Mouse (Mus musculus): ENCODE measurements around the gene Evc. TPM values are rescaled to one million over a fixed set of nuclear protein-coding genes. Genes with fewer than 3 reads are reported as not detected.
A peak's percentile ranks its signal among the peaks of the same experiment; 100 is the strongest.

Gene Evc
- polyA plus RNA-seq, 1 experiment from 2014 or later = 5.6 TPM

GRCm38 (mm10) chr5:37289236-37289635 is 47.5 kb downstream of the Evc start:
- H3K9me3 ChIP-seq (ENCODE audit: control insufficient read depth, low read length) = no peaks in the 10 kb centered on the region
- 21% methylated on average over 3 of the region's 3 CpGs for WGBS
- peaks cover 34% of the 10 kb centered on the region for H3K36me3 ChIP-seq (ENCODE audit: control insufficient read depth, insufficient read depth, low read length)
- no peaks in the 10 kb centered on the region for H3K4me1 ChIP-seq (ENCODE audit: control insufficient read depth, insufficient read depth, low read depth, low read length)
- no peaks in the 10 kb centered on the region for H3K27me3 ChIP-seq (replicated peaks; ENCODE audit: control insufficient read depth, insufficient read depth, low read length)
- H3K4me3 ChIP-seq (ENCODE audit: low read length) = no peak overlapping the region
- peak; percentile 40 for ATAC-seq
- no peak overlapping the region for H3K27ac ChIP-seq (ENCODE audit: low read depth, low read length)
- no peak overlapping the region for H3K4me2 ChIP-seq (ENCODE audit: low read length)
- H3K9ac ChIP-seq (ENCODE audit: low read depth, low read length) = no peak overlapping the region

GRCm38 (mm10) chr5:37288374-37288773 is 48.3 kb downstream of the Evc start:
- Histone ChIP-seq H3K27ac (ENCODE audit: low read depth, low read length) (no peak overlapping the region), H3K9ac (ENCODE audit: low read depth, low read length) (no peak overlapping the region), H3K4me3 (ENCODE audit: low read length) (no peak overlapping the region), H3K4me1 (ENCODE audit: control insufficient read depth, insufficient read depth, low read depth, low read length) (no peaks in the 10 kb centered on the region), H3K9me3 (ENCODE audit: control insufficient read depth, low read length) (no peaks in the 10 kb centered on the region), H3K4me2 (ENCODE audit: low read length) (no peak overlapping the region), H3K27me3 (replicated peaks; ENCODE audit: control insufficient read depth, insufficient read depth, low read length) (no peaks in the 10 kb centered on the region), H3K36me3 (ENCODE audit: control insufficient read depth, insufficient read depth, low read length) (peaks cover 43% of the 10 kb centered on the region)
- 67% methylated on average over 3 of the region's 3 CpGs for WGBS
- ATAC-seq = peak; percentile 28; the same call in 1 of the 2 replicates

- ATAC-seq = no peak
- no peaks in the 10 kb centered on the region for H3K9me3 ChIP-seq (ENCODE audit: control insufficient read depth, low read length)
- H3K27me3 ChIP-seq (replicated peaks; ENCODE audit: control insufficient read depth, insufficient read depth, low read length) = no peaks in the 10 kb centered on the region
- H3K36me3 ChIP-seq (ENCODE audit: control insufficient read depth, insufficient read depth, low read length) = peaks cover 65% of the 10 kb centered on the region
- WGBS = 92% methylated on average over 11 of the region's 11 CpGs
- H3K9ac ChIP-seq (ENCODE audit: low read depth, low read length) = no peak overlapping the region
- no peak overlapping the region for H3K27ac ChIP-seq (ENCODE audit: low read depth, low read length)
- H3K4me3 ChIP-seq (ENCODE audit: low read length) = no peak overlapping the region
- H3K4me2 ChIP-seq (ENCODE audit: low read length) = no peak overlapping the region
- H3K4me1 ChIP-seq (ENCODE audit: control insufficient read depth, insufficient read depth, low read depth, low read length) = no peaks in the 10 kb centered on the region
Measured at GRCm38 (mm10) chr5:37281021-37281420, 55.7 kb downstream of the Evc start.

- peaks cover 22% of the 10 kb centered on the region for H3K36me3 ChIP-seq (ENCODE audit: control insufficient read depth, insufficient read depth, low read length)
- H3K4me2 ChIP-seq (ENCODE audit: low read length) = no peak overlapping the region
- no peak overlapping the region for H3K4me3 ChIP-seq (ENCODE audit: low read length)
- 63% methylated on average over 6 of the region's 6 CpGs for WGBS
- peaks cover 13% of the 10 kb centered on the region for H3K4me1 ChIP-seq (ENCODE audit: control insufficient read depth, insufficient read depth, low read depth, low read length)
- no peaks in the 10 kb centered on the region for H3K9me3 ChIP-seq (ENCODE audit: control insufficient read depth, low read length)
- H3K27me3 ChIP-seq (replicated peaks; ENCODE audit: control insufficient read depth, insufficient read depth, low read length) = no peaks in the 10 kb centered on the region
- ATAC-seq = no peak
- H3K27ac ChIP-seq (ENCODE audit: low read depth, low read length) = no peak overlapping the region
- H3K9ac ChIP-seq (ENCODE audit: low read depth, low read length) = no peak overlapping the region
Measured at GRCm38 (mm10) chr5:37263816-37264215, 72.9 kb downstream of the Evc start.

GRCm38 (mm10) chr5:37261734-37262133 is 75.0 kb downstream of the Evc start:
- Histone ChIP-seq H3K4me1 (ENCODE audit: control insufficient read depth, insufficient read depth, low read depth, low read length) (peaks cover 22% of the 10 kb centered on the region), H3K9ac (ENCODE audit: low read depth, low read length) (no peak overlapping the region), H3K4me2 (ENCODE audit: low read length) (no peak overlapping the region), H3K9me3 (ENCODE audit: control insufficient read depth, low read length) (no peaks in the 10 kb centered on the region), H3K27ac (ENCODE audit: low read depth, low read length) (no peak overlapping the region), H3K27me3 (replicated peaks; ENCODE audit: control insufficient read depth, insufficient read depth, low read length) (no peaks in the 10 kb centered on the region), H3K36me3 (ENCODE audit: control insufficient read depth, insufficient read depth, low read length) (peaks cover 10% of the 10 kb centered on the region), H3K4me3 (ENCODE audit: low read length) (no peak overlapping the region)
- peak; percentile 29; the same call in 1 of the 2 replicates for ATAC-seq
- WGBS = 49% methylated on average over 5 of the region's 5 CpGs

GRCm38 (mm10) chr5:37257243-37257642 is 79.5 kb downstream of the Evc start:
- H3K36me3 ChIP-seq (ENCODE audit: control insufficient read depth, insufficient read depth, low read length) = no peaks in the 10 kb centered on the region
- H3K9me3 ChIP-seq (ENCODE audit: control insufficient read depth, low read length) = no peaks in the 10 kb centered on the region
- WGBS = 54% methylated on average over 5 of the region's 5 CpGs
- no peaks in the 10 kb centered on the region for H3K27me3 ChIP-seq (replicated peaks; ENCODE audit: control insufficient read depth, insufficient read depth, low read length)
- H3K27ac ChIP-seq (ENCODE audit: low read depth, low read length) = no peak overlapping the region
- no peak overlapping the region for H3K4me2 ChIP-seq (ENCODE audit: low read length)
- H3K4me3 ChIP-seq (ENCODE audit: low read length) = no peak overlapping the region
- ATAC-seq = no peak
- H3K4me1 ChIP-seq (ENCODE audit: control insufficient read depth, insufficient read depth, low read depth, low read length) = peaks cover 49% of the 10 kb centered on the region
- H3K9ac ChIP-seq (ENCODE audit: low read depth, low read length) = no peak overlapping the region

- no peaks in the 10 kb centered on the region for H3K27me3 ChIP-seq (replicated peaks; ENCODE audit: control insufficient read depth, insufficient read depth, low read length)
- WGBS = 62% methylated on average over 7 of the region's 7 CpGs
- no peaks in the 10 kb centered on the region for H3K9me3 ChIP-seq (ENCODE audit: control insufficient read depth, low read length)
- no peak overlapping the region for H3K27ac ChIP-seq (ENCODE audit: low read depth, low read length)
- ATAC-seq = no peak
- H3K4me1 ChIP-seq (ENCODE audit: control insufficient read depth, insufficient read depth, low read depth, low read length) = peaks cover 50% of the 10 kb centered on the region
- H3K4me3 ChIP-seq (ENCODE audit: low read length) = no peak overlapping the region
- no peak overlapping the region for H3K9ac ChIP-seq (ENCODE audit: low read depth, low read length)
- H3K36me3 ChIP-seq (ENCODE audit: control insufficient read depth, insufficient read depth, low read length) = no peaks in the 10 kb centered on the region
- no peak overlapping the region for H3K4me2 ChIP-seq (ENCODE audit: low read length)
Measured at GRCm38 (mm10) chr5:37256823-37257222, 79.9 kb downstream of the Evc start.

GRCm38 (mm10) chr5:37254523-37254922 is 82.2 kb downstream of the Evc start:
- Histone ChIP-seq H3K27ac (ENCODE audit: low read depth, low read length) (no peak overlapping the region), H3K4me2 (ENCODE audit: low read length) (no peak overlapping the region), H3K36me3 (ENCODE audit: control insufficient read depth, insufficient read depth, low read length) (no peaks in the 10 kb centered on the region), H3K9ac (ENCODE audit: low read depth, low read length) (no peak overlapping the region), H3K9me3 (ENCODE audit: control insufficient read depth, low read length) (no peaks in the 10 kb centered on the region), H3K27me3 (replicated peaks; ENCODE audit: control insufficient read depth, insufficient read depth, low read length) (no peaks in the 10 kb centered on the region), H3K4me3 (ENCODE audit: low read length) (no peak overlapping the region), H3K4me1 (ENCODE audit: control insufficient read depth, insufficient read depth, low read depth, low read length) (peaks cover 62% of the 10 kb centered on the region)
- ATAC-seq = 0 out of 2 replicates have a peak, but pooled peaks have one; percentile 5
- 60% methylated on average over 4 of the region's 4 CpGs for WGBS

GRCm38 (mm10) chr5:37252101-37252804 is 84.4 kb downstream of the Evc start:
- Histone ChIP-seq H3K4me3 (ENCODE audit: low read length) (no peak overlapping the region), H3K4me2 (ENCODE audit: low read length) (no peak overlapping the region), H3K4me1 (ENCODE audit: control insufficient read depth, insufficient read depth, low read depth, low read length) (peaks cover 70% of the 10 kb centered on the region), H3K27ac (ENCODE audit: low read depth, low read length) (no peak overlapping the region), H3K27me3 (replicated peaks; ENCODE audit: control insufficient read depth, insufficient read depth, low read length) (no peaks in the 10 kb centered on the region), H3K36me3 (ENCODE audit: control insufficient read depth, insufficient read depth, low read length) (no peaks in the 10 kb centered on the region), H3K9me3 (ENCODE audit: control insufficient read depth, low read length) (no peaks in the 10 kb centered on the region), H3K9ac (ENCODE audit: low read depth, low read length) (no peak overlapping the region)
- ATAC-seq = no peak
- WGBS = 84% methylated on average over 9 of the region's 9 CpGs

All from hindbrain, embryonic 16.5 days (tissue).